Mouse (Mus musculus) liver, postnatal 0 days (tissue): ENCODE data around the gene Tmem117.

ENCODE experiments used
- CTCF ChIP-seq: sonication (generic); IDR thresholded peaks from 2 replicates; pipeline ENCODE4 v1.5.1; 2016; ENCODE audit warnings: antibody characterized with exemption, low read depth
- EP300 ChIP-seq: IDR thresholded peaks from 2 replicates; pipeline ENCODE4 v1.6.1; 2016; ENCODE audit warnings: antibody characterized with exemption, low read depth, mild to moderate bottlenecking

GRCm38 (mm10) chr15:95068023-95068422 lies 439.0 kb downstream of the Tmem117 start:
- TF ChIP-seq CTCF (no peak), EP300 (no peak)
